Comparison of ENCODE assay signal across 18 mouse cellular contexts in the genomic region with DNA sequence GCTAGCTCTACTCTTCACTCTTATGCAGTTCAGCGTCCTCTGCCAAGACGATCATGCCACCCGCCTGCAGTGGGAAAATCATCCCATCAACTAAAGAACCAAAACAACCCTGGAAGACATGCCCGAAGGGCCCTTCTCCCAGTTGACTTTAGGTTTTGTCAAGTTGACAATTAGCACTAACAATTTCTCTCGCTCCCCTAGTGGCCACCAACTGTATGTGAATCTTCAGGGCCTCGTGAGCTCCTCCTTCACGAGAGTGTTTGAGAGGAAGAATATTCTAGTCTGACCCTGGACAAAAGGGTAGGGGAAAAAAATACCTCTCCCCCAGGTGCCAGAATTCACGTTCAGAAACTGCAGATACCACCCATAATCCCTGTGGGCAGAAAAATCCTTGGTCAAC.
A peak's percentile ranks its signal among the peaks of the same experiment; 100 is the strongest.
DNase-seq lines count a peak whose midpoint lies in the region; ATAC-seq and TF ChIP-seq lines count a peak whose summit lies in the region.
"Had no signal": no experiment of that assay in that cellular context is flagged by ENCODE, and none has a peak within 500 bp of the region (broad histone marks: within the 10 kb centered on the region; RNA-seq: fewer than 3 reads in every experiment).

No protein-coding gene starts in this region.

- no peaks in the 10 kb centered on the region for H3K36me3 ChIP-seq in kidney, postnatal 0 days (ENCODE audit: insufficient read depth, low read length)
- no peaks in the 10 kb centered on the region for H3K36me3 ChIP-seq in kidney, embryonic 16.5 days (ENCODE audit: insufficient read depth, low read length)
- no peaks in the 10 kb centered on the region for H3K36me3 ChIP-seq in midbrain, postnatal 0 days (ENCODE audit: insufficient read depth, low read length)
- H3K36me3 ChIP-seq in midbrain, embryonic 13.5 days = no peaks in the 10 kb centered on the region
- H3K36me3 ChIP-seq: embryonic facial prominence, embryonic 15.5 days; heart, embryonic 15.5 days; hindbrain, embryonic 12.5 days; liver, embryonic 13.5 days; midbrain, embryonic 12.5 days had no signal

- no peak for DNase-seq in cerebellum, adult 2 months
- no peak for DNase-seq in cerebellum, adult 8-10 months
- peak; percentile 25 for DNase-seq in kidney, postnatal 0 days (ENCODE audit: low spot score)
- peak; percentile 42 for DNase-seq in midbrain, postnatal 0 days (ENCODE audit: low spot score)
- DNase-seq in retina, postnatal 1 day = peak; percentile 23
- DNase-seq in layer of hippocampus, adult 9-10 months (ENCODE audit: low spot score) = no peak
- DNase-seq: adrenal gland, postnatal 10 days; cerebellum, postnatal 25 days; kidney, adult 2 months; liver, embryonic 13.5 days; lung, postnatal 4 days; right cerebral cortex, postnatal 25 days had no signal

- H3K4me2 ChIP-seq in kidney, postnatal 0 days (ENCODE audit: low read length) = no peak overlapping the region
- no peak overlapping the region for H3K4me2 ChIP-seq in kidney, embryonic 16.5 days (replicated peaks; ENCODE audit: low read depth, low read length)
- H3K4me2 ChIP-seq in midbrain, postnatal 0 days (ENCODE audit: low read depth, low read length, poor library complexity, severe bottlenecking) = no peak overlapping the region
- H3K4me2 ChIP-seq in midbrain, embryonic 13.5 days (replicated peaks) = no peak overlapping the region
- H3K4me2 ChIP-seq: embryonic facial prominence, embryonic 15.5 days; heart, embryonic 15.5 days; hindbrain, embryonic 12.5 days; liver, embryonic 13.5 days; midbrain, embryonic 12.5 days had no signal

- ATAC-seq in kidney, postnatal 0 days (replicated peaks; ENCODE audit: low FRiP score, low read depth) = no peak
- ATAC-seq in kidney, embryonic 16.5 days (ENCODE audit: low FRiP score, low TSS enrichment) = no peak
- ATAC-seq in midbrain, postnatal 0 days (ENCODE audit: low FRiP score) = no peak
- ATAC-seq in midbrain, embryonic 13.5 days = no peak

- 29% methylated on average over 8 of the region's 8 CpGs for WGBS in cerebellum, adult 2 months
- 63% methylated on average over 8 of the region's 8 CpGs for WGBS in kidney, postnatal 0 days
- WGBS in kidney, embryonic 16.5 days = 66% methylated on average over 8 of the region's 8 CpGs
- 62% methylated on average over 8 of the region's 8 CpGs for WGBS in midbrain, postnatal 0 days
- WGBS in midbrain, embryonic 13.5 days = 64% methylated on average over 8 of the region's 8 CpGs

- TF ChIP-seq CTCF in cerebellum, adult 2 months (IDR thresholded peaks at IDR 0.05; ENCODE audit: borderline replicate concordance, insufficient read depth, low read depth, low read length) = peak; percentile 42; the same call in 1 of the 2 replicates
- TF ChIP-seq CTCF in kidney, postnatal 0 days (IDR thresholded peaks at IDR 0.05; ENCODE audit: low read depth) = peak; percentile 46; the same call in 1 of the 2 replicates
- TF ChIP-seq CTCF in midbrain, postnatal 0 days (IDR thresholded peaks at IDR 0.05) = peak; percentile 59

- no peak overlapping the region for H3K9ac ChIP-seq in kidney, postnatal 0 days (ENCODE audit: low read depth, low read length)
- no peak overlapping the region for H3K9ac ChIP-seq in kidney, embryonic 16.5 days (replicated peaks; ENCODE audit: low read length)
- H3K9ac ChIP-seq in midbrain, postnatal 0 days (replicated peaks; ENCODE audit: low read length, poor library complexity, severe bottlenecking) = no peak overlapping the region
- no peak overlapping the region for H3K9ac ChIP-seq in midbrain, embryonic 13.5 days (replicated peaks)
- H3K9ac ChIP-seq: embryonic facial prominence, embryonic 15.5 days; heart, embryonic 15.5 days; hindbrain, embryonic 12.5 days; liver, embryonic 13.5 days; midbrain, embryonic 12.5 days had no signal

- no peak for TF ChIP-seq POLR2A in cerebellum, adult 2 months (IDR thresholded peaks at IDR 0.05; ENCODE audit: borderline replicate concordance, insufficient read depth, low read length)

- no peak overlapping the region for H3K4me3 ChIP-seq in cerebellum, adult 2 months (replicated peaks; ENCODE audit: insufficient read depth, low read depth, low read length)
- H3K4me3 ChIP-seq in kidney, postnatal 0 days (replicated peaks; ENCODE audit: low read depth, low read length) = no peak overlapping the region
- no peak overlapping the region for H3K4me3 ChIP-seq in kidney, embryonic 16.5 days (ENCODE audit: low read length)
- H3K4me3 ChIP-seq in midbrain, postnatal 0 days (ENCODE audit: low read depth, low read length) = no peak overlapping the region
- H3K4me3 ChIP-seq in midbrain, embryonic 13.5 days (replicated peaks) = no peak overlapping the region
- H3K4me3 ChIP-seq: embryonic facial prominence, embryonic 15.5 days; heart, embryonic 15.5 days; hindbrain, embryonic 12.5 days; liver, embryonic 13.5 days; midbrain, embryonic 12.5 days had no signal

- no peaks in the 10 kb centered on the region for H3K4me1 ChIP-seq in cerebellum, adult 2 months (ENCODE audit: control insufficient read depth, insufficient read depth, low read length)
- H3K4me1 ChIP-seq in kidney, postnatal 0 days (replicated peaks; ENCODE audit: insufficient read depth, low read length) = no peaks in the 10 kb centered on the region
- no peaks in the 10 kb centered on the region for H3K4me1 ChIP-seq in kidney, embryonic 16.5 days (ENCODE audit: insufficient read depth, low read length)
- H3K4me1 ChIP-seq in midbrain, postnatal 0 days (ENCODE audit: insufficient read depth, low read length) = no peaks in the 10 kb centered on the region
- no peaks in the 10 kb centered on the region for H3K4me1 ChIP-seq in midbrain, embryonic 13.5 days (replicated peaks)
- H3K4me1 ChIP-seq: embryonic facial prominence, embryonic 15.5 days; heart, embryonic 15.5 days; hindbrain, embryonic 12.5 days; liver, embryonic 13.5 days; midbrain, embryonic 12.5 days had no signal

- no peak overlapping the region for H3K27ac ChIP-seq in cerebellum, adult 2 months (ENCODE audit: insufficient read depth, low read length)
- no peak overlapping the region for H3K27ac ChIP-seq in kidney, postnatal 0 days
- no peak overlapping the region for H3K27ac ChIP-seq in kidney, embryonic 16.5 days (ENCODE audit: low read length)
- H3K27ac ChIP-seq in midbrain, postnatal 0 days (ENCODE audit: low read depth, low read length) = no peak overlapping the region
- H3K27ac ChIP-seq in midbrain, embryonic 13.5 days = no peak overlapping the region
- H3K27ac ChIP-seq: embryonic facial prominence, embryonic 15.5 days; heart, embryonic 15.5 days; hindbrain, embryonic 12.5 days; liver, embryonic 13.5 days; midbrain, embryonic 12.5 days had no signal

- no peaks in the 10 kb centered on the region for H3K9me3 ChIP-seq in kidney, postnatal 0 days (replicated peaks; ENCODE audit: low read length)
- H3K9me3 ChIP-seq in kidney, embryonic 16.5 days (ENCODE audit: low read length) = no peaks in the 10 kb centered on the region
- no peaks in the 10 kb centered on the region for H3K9me3 ChIP-seq in midbrain, postnatal 0 days (ENCODE audit: low read length)
- H3K9me3 ChIP-seq in midbrain, embryonic 13.5 days = no peaks in the 10 kb centered on the region
- H3K9me3 ChIP-seq: embryonic facial prominence, embryonic 15.5 days; heart, embryonic 15.5 days; hindbrain, embryonic 12.5 days; liver, embryonic 13.5 days; midbrain, embryonic 12.5 days had no signal

- no peaks in the 10 kb centered on the region; the same call in 1 of the 2 replicates for H3K27me3 ChIP-seq in cerebellum, adult 2 months (ENCODE audit: control insufficient read depth, insufficient read depth, low read length)
- no peaks in the 10 kb centered on the region for H3K27me3 ChIP-seq in kidney, postnatal 0 days (ENCODE audit: insufficient read depth, low read length)
- H3K27me3 ChIP-seq in kidney, embryonic 16.5 days (ENCODE audit: insufficient read depth, low read length) = no peaks in the 10 kb centered on the region
- no peaks in the 10 kb centered on the region for H3K27me3 ChIP-seq in midbrain, postnatal 0 days (ENCODE audit: insufficient read depth, low read length)
- no peaks in the 10 kb centered on the region for H3K27me3 ChIP-seq in midbrain, embryonic 13.5 days
- H3K27me3 ChIP-seq: embryonic facial prominence, embryonic 15.5 days; heart, embryonic 15.5 days; hindbrain, embryonic 12.5 days; liver, embryonic 13.5 days; midbrain, embryonic 12.5 days had no signal

Comparison
In these comparisons a context has a peak if more than half of its experiments do, and no peak if none do; other contexts are left out.
1. DNase-seq: peak in kidney, postnatal 0 days (single experiment), midbrain, postnatal 0 days (single experiment) and retina, postnatal 1 day (single experiment); none in cerebellum, adult 2 months (0 of 2), cerebellum, adult 8-10 months (single experiment) and layer of hippocampus, adult 9-10 months (single experiment).
2. Peak in every context shown above with its lines, with median percentiles within 50 percentile points of each other: CTCF ChIP-seq.